Mouse (Mus musculus) myocyte (in vitro differentiated cells): ENCODE results near the gene Kcnmb3. TPM values are rescaled to one million over a fixed set of nuclear protein-coding genes. Genes with fewer than 3 reads are reported as not detected.

ENCODE experiments used
- H3K27me3 ChIP-seq: one replicate; pipeline ENCODE4 v1.6.1; 2011; ENCODE audit not compliant: control insufficient read depth, insufficient read depth, insufficient read length
- H3K36me3 ChIP-seq: one replicate; pipeline ENCODE4 v1.6.1; 2011; ENCODE audit not compliant: control insufficient read depth, insufficient read depth
- H3K4me2 ChIP-seq: one replicate; pipeline ENCODE4 v1.6.1; 2011; ENCODE audit warnings: low read depth, control low read depth
- H3K4me3 ChIP-seq: one replicate; pipeline ENCODE4 v1.5.1; 2011; ENCODE audit warnings: mild to moderate bottlenecking, control low read depth, moderate library complexity
- H3K79me2 ChIP-seq: one replicate; pipeline ENCODE4 v1.6.1; 2011; ENCODE audit not compliant: control insufficient read depth, insufficient read depth
- H3ac ChIP-seq: one replicate; pipeline ENCODE4 v1.6.1; 2011; ENCODE audit not compliant: control insufficient read depth, insufficient read length
- CEBPB ChIP-seq: IDR thresholded peaks from 2 replicates; pipeline ENCODE4 v1.6.1; 2011; ENCODE audit warnings: mild to moderate bottlenecking, moderate library complexity; ENCODE audit not compliant: poor library complexity, insufficient read depth, severe bottlenecking
- E2F4 ChIP-seq: IDR thresholded peaks from one replicate; pipeline ENCODE4 v1.6.1; 2011; ENCODE audit warnings: mild to moderate bottlenecking, control low read depth, moderate library complexity; ENCODE audit not compliant: insufficient read depth
- MAX ChIP-seq: IDR thresholded peaks from one replicate; pipeline ENCODE4 v1.6.1; 2011; ENCODE audit warnings: low read depth, mild to moderate bottlenecking, control low read depth
- MYOD1 ChIP-seq, 3 experiments: IDR thresholded peaks; one replicate each; pipeline ENCODE4 v1.6.1; 2011; ENCODE audit warnings: control low read depth in 2 of 3, low read depth in 2 of 3, mild to moderate bottlenecking in 2 of 3, moderate library complexity in 1 of 3; ENCODE audit not compliant: insufficient read length in 2 of 3, control insufficient read depth in 1 of 3
- MYOG ChIP-seq, 3 experiments: IDR thresholded peaks; one replicate each; pipeline ENCODE4 v1.6.1; 2011; ENCODE audit warnings: control low read depth in 2 of 3, low read depth in 2 of 3, mild to moderate bottlenecking in 2 of 3; ENCODE audit not compliant: insufficient read length in 2 of 3, control insufficient read depth in 1 of 3, insufficient read depth in 1 of 3
- POLR2A ChIP-seq: IDR thresholded peaks from one replicate; pipeline ENCODE4 v1.6.1; 2011; ENCODE audit warnings: low read depth, mild to moderate bottlenecking, control low read depth, moderate library complexity; ENCODE audit not compliant: insufficient read length
- POLR2AphosphoS2 ChIP-seq: IDR thresholded peaks from one replicate; pipeline ENCODE4 v1.6.1; 2011; ENCODE audit warnings: low read depth, control low read depth; ENCODE audit not compliant: insufficient read length
- REST ChIP-seq: IDR thresholded peaks from one replicate; pipeline ENCODE4 v1.6.1; 2011; ENCODE audit warnings: mild to moderate bottlenecking, control low read depth, moderate library complexity; ENCODE audit not compliant: insufficient read depth, insufficient read length
- SRF ChIP-seq: IDR thresholded peaks from one replicate; pipeline ENCODE4 v1.6.1; 2011; ENCODE audit warnings: low read depth; ENCODE audit not compliant: control insufficient read depth, insufficient read length
- TCF12 ChIP-seq: IDR thresholded peaks from one replicate; pipeline ENCODE4 v1.6.1; 2011; ENCODE audit warnings: mild to moderate bottlenecking, control low read depth; ENCODE audit not compliant: poor library complexity, insufficient read depth, severe bottlenecking
- TCF3 ChIP-seq: IDR thresholded peaks from one replicate; pipeline ENCODE4 v1.6.1; 2011; ENCODE audit warnings: low read depth, control low read depth; ENCODE audit not compliant: insufficient read length
- USF1 ChIP-seq: IDR thresholded peaks from one replicate; pipeline ENCODE4 v1.6.1; 2011; ENCODE audit warnings: low read depth, mild to moderate bottlenecking, control low read depth, moderate library complexity
- polyA plus RNA-seq: library from polyadenylated mRNA; unstranded; fragments of >200 nt; fragmentation: generic; extraction: Trizol; gene quantifications from one replicate; pipeline ENCODE4 v1.2.1, GENCODE M21; 2012; ENCODE audit warnings: missing spikeins

Gene Kcnmb3
- not detected for polyA plus RNA-seq

GRCm38 (mm10) chr3:32492097-32493090 is at the start of gene Kcnmb3:
Gene Kcnmb3, minus strand, starts transcription at chr3:32492231.
- Histone ChIP-seq H3ac (no peak within 1 kb of the TSS), H3K4me2 (no peak within 1 kb of the TSS), H3K79me2 (no peaks in the 10 kb centered on the region), H3K27me3 (no peaks in the 10 kb centered on the region), H3K36me3 (no peaks in the 10 kb centered on the region), H3K4me3 (no peak within 1 kb of the TSS)
- TF ChIP-seq MYOD1 (IDR thresholded peaks at IDR 0.05; ENCODE audit: control insufficient read depth in 1 of 3, insufficient read length in 2 of 3, low read depth in 2 of 3) (no peak), REST (no peak), MYOG (IDR thresholded peaks at IDR 0.05; ENCODE audit: control insufficient read depth in 1 of 3, insufficient read depth in 1 of 3, insufficient read length in 2 of 3, low read depth in 2 of 3) (no peak)

- no peak for TF ChIP-seq REST
- no peak for TF ChIP-seq SRF
- TF ChIP-seq MYOG (IDR thresholded peaks at IDR 0.05; ENCODE audit: control insufficient read depth in 1 of 3, insufficient read depth in 1 of 3, insufficient read length in 2 of 3, low read depth in 2 of 3) = no peak
- no peak for TF ChIP-seq E2F4
- Histone ChIP-seq H3K4me2 (no peak overlapping the region), H3K4me3 (no peak overlapping the region)
Observed at GRCm38 (mm10) chr3:32538091-32538490, 46.1 kb upstream of the Kcnmb3 start.

GRCm38 (mm10) chr3:32537556-32537955 is 45.5 kb upstream of the Kcnmb3 start:
- no peaks in the 10 kb centered on the region for H3K27me3 ChIP-seq
- H3ac ChIP-seq = no peak overlapping the region
- H3K36me3 ChIP-seq = peaks cover 35% of the 10 kb centered on the region
- no peak overlapping the region for H3K4me3 ChIP-seq
- H3K4me2 ChIP-seq = no peak overlapping the region
- H3K79me2 ChIP-seq = no peaks in the 10 kb centered on the region
- TF ChIP-seq E2F4 (no peak), MYOG (IDR thresholded peaks at IDR 0.05; ENCODE audit: control insufficient read depth in 1 of 3, insufficient read depth in 1 of 3, insufficient read length in 2 of 3, low read depth in 2 of 3) (no peak)

More at GRCm38 (mm10) chr3:32538091-32538490, 46.1 kb upstream of the Kcnmb3 start:
- Histone ChIP-seq H3K27me3 (no peaks in the 10 kb centered on the region), H3K36me3 (peaks cover 35% of the 10 kb centered on the region), H3ac (no peak overlapping the region), H3K79me2 (no peaks in the 10 kb centered on the region)

- no peak overlapping the region for H3K4me3 ChIP-seq
- no peak overlapping the region for H3ac ChIP-seq
- H3K27me3 ChIP-seq = no peaks in the 10 kb centered on the region
- TF ChIP-seq MYOG (IDR thresholded peaks at IDR 0.05; ENCODE audit: control insufficient read depth in 1 of 3, insufficient read depth in 1 of 3, insufficient read length in 2 of 3, low read depth in 2 of 3) = no peak
- TF ChIP-seq USF1 = no peak
- no peak for TF ChIP-seq MYOD1 (IDR thresholded peaks at IDR 0.05; ENCODE audit: control insufficient read depth in 1 of 3, insufficient read length in 2 of 3, low read depth in 2 of 3)
- TF ChIP-seq SRF = no peak
- no peak for TF ChIP-seq E2F4
- no peak for TF ChIP-seq MAX
- TF ChIP-seq TCF12 = no peak
- TF ChIP-seq POLR2AphosphoS2 = no peak
- no peak for TF ChIP-seq POLR2A
- no peak for TF ChIP-seq REST
- no peak for TF ChIP-seq CEBPB
- no peak for TF ChIP-seq TCF3
- H3K36me3 ChIP-seq = peaks cover 39% of the 10 kb centered on the region
- H3K4me2 ChIP-seq = no peak overlapping the region
- H3K79me2 ChIP-seq = peaks cover 1% of the 10 kb centered on the region
Observed at GRCm38 (mm10) chr3:32535692-32536091, 43.7 kb upstream of the Kcnmb3 start.

GRCm38 (mm10) chr3:32530041-32530440 is 38.0 kb upstream of the Kcnmb3 start:
- peak overlapping the region; percentile 88 for H3K4me2 ChIP-seq
- TF ChIP-seq USF1 = no peak
- no peak for TF ChIP-seq TCF3
- no peak for TF ChIP-seq MYOG (IDR thresholded peaks at IDR 0.05; ENCODE audit: control insufficient read depth in 1 of 3, insufficient read depth in 1 of 3, insufficient read length in 2 of 3, low read depth in 2 of 3)
- no peak for TF ChIP-seq POLR2AphosphoS2
- no peak for TF ChIP-seq MAX
- TF ChIP-seq CEBPB = no peak
- no peak for TF ChIP-seq TCF12
- no peak for TF ChIP-seq E2F4
- TF ChIP-seq SRF = no peak
- no peak for TF ChIP-seq REST
- TF ChIP-seq MYOD1 (IDR thresholded peaks at IDR 0.05; ENCODE audit: control insufficient read depth in 1 of 3, insufficient read length in 2 of 3, low read depth in 2 of 3) = no peak
- no peak for TF ChIP-seq POLR2A
- H3ac ChIP-seq = peak overlapping the region; percentile 11
- H3K4me3 ChIP-seq = peak overlapping the region; percentile 61
- no peaks in the 10 kb centered on the region for H3K27me3 ChIP-seq
- H3K79me2 ChIP-seq = peaks cover 13% of the 10 kb centered on the region
- H3K36me3 ChIP-seq = peaks cover 18% of the 10 kb centered on the region
